Mouse (Mus musculus) liver, adult 2 months (tissue): ENCODE measurements around the gene Gpatch2.

Experiments
- CTCF ChIP-seq: fragments of 200-500 bp; IDR thresholded peaks from 2 replicates; pipeline ENCODE4 v1.5.1; 2011; ENCODE audit warnings: low read depth, low read length, control low read depth
- POLR2A ChIP-seq: fragments of 200-500 bp; IDR thresholded peaks from 2 replicates; pipeline ENCODE4 v1.6.1; 2011; ENCODE audit warnings: low read length, control low read depth; ENCODE audit not compliant: insufficient read depth; ENCODE audit errors: extremely low read depth

DNA sequence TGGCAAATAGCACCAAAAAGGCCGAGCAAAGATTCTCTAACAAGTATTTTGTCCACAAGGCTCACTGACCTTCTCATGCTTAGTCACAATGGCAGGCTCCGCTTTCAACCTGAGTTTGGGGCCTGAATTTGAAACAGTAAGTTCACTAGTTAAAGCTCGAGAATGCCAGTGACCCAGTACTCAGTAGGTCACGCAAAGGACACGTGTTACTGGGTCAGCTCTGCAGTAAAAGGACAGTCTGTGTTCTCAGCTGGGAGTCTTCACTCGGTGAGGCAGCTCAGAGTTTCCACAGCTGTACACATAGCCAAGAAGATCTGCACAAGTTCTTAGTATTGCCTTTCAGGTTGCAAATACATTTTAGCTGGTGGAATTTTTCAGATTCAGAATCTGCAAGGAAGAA lies 21.0 kb downstream of the Gpatch2 start:
- TF ChIP-seq CTCF (no peak), POLR2A (no peak)
